Mouse (Mus musculus): Measurements from ENCODE around the gene Hoxd12. TPM values are rescaled to one million over a fixed set of nuclear protein-coding genes. Genes with fewer than 3 reads are reported as not detected.

The Hoxd12 gene
- total RNA-seq, 2 experiments from 2014 or later, result not detected

Small RNAs within 50 kb of the gene (microRNA-seq; reads per million reads assigned to microRNA genes)
- gene Gm44463, result not detected
- gene Mir10b, result 21,456 reads per million, percentile 97 among the genes with 10 or more reads in this experiment

Other genes starting within 250 kb of the Hoxd12 start
- 10 to 100 TPM; 15.8 to 16.2 TPM for gene Lnpk, start 95.6 kb upstream of the Hoxd12 start, total RNA-seq (2021)
- not detected for gene Evx2, start 15.5 kb upstream of the Hoxd12 start, total RNA-seq (2021)
- not detected for gene Hoxd13, start 6.7 kb upstream of the Hoxd12 start, total RNA-seq (2021)
- gene Hoxd11, start 4.5 kb downstream of the Hoxd12 start, total RNA-seq (2021), result not detected
- not detected for gene Hoxd10, start 16.9 kb downstream of the Hoxd12 start, total RNA-seq (2021)
- gene Hoxd9, start 22.7 kb downstream of the Hoxd12 start, total RNA-seq (2021), result 1 to 10 TPM; 3.8 to 4.1 TPM
- gene Hoxd8, start 29.6 kb downstream of the Hoxd12 start, total RNA-seq (2021), result 10 to 100 TPM; 23.9 to 35.9 TPM
- gene Hoxd3, start 36.9 kb downstream of the Hoxd12 start, total RNA-seq (2021), result under 1 TPM; 0.17 to 0.36 TPM
- 10 to 100 TPM; 13.6 to 15.5 TPM for gene Hoxd4, start 36.9 kb downstream of the Hoxd12 start, total RNA-seq (2021)
- gene Gm28230, start 51.7 kb downstream of the Hoxd12 start, total RNA-seq (2021), result 1 to 10 TPM; 1.6 to 2.0 TPM
- not detected for gene Hoxd1, start 88.0 kb downstream of the Hoxd12 start, total RNA-seq (2021)
- gene Mtx2, start 150.8 kb downstream of the Hoxd12 start, total RNA-seq (2021), result 10 to 100 TPM; 64.7 to 98.5 TPM